Mouse (Mus musculus): ENCODE data around the gene Lamtor1.

The Lamtor1 gene

GRCm38 (mm10) chr7:101955862-101956261 is 50.2 kb downstream of the Lamtor1 start:
- DNase-seq (ENCODE audit: low spot score in 2 of 2): no peak

GRCm38 (mm10) chr7:101956481-101956880 is 50.8 kb downstream of the Lamtor1 start:
- no peak for DNase-seq (ENCODE audit: low spot score in 2 of 2)

- DNase-seq (ENCODE audit: low spot score in 2 of 2): no peak
These were observed 51.2 kb downstream of the Lamtor1 start for GRCm38 (mm10) chr7:101956911-101957310.

- DNase-seq (ENCODE audit: low spot score in 2 of 2): no peak
These were observed 57.1 kb downstream of the Lamtor1 start for GRCm38 (mm10) chr7:101962829-101963228.

- no peak for DNase-seq (ENCODE audit: low spot score in 2 of 2)
These were observed 57.9 kb downstream of the Lamtor1 start for GRCm38 (mm10) chr7:101963621-101964020.

- no peak for DNase-seq (ENCODE audit: low spot score in 2 of 2)
These were observed 58.8 kb downstream of the Lamtor1 start for GRCm38 (mm10) chr7:101964551-101964950.

- no peak for DNase-seq (ENCODE audit: low spot score in 2 of 2)
These were observed 59.9 kb downstream of the Lamtor1 start for GRCm38 (mm10) chr7:101965606-101966005.

GRCm38 (mm10) chr7:101967256-101967655 is 61.6 kb downstream of the Lamtor1 start:
- DNase-seq (ENCODE audit: low spot score in 2 of 2): no peak

GRCm38 (mm10) chr7:101968751-101969150 is 63.0 kb downstream of the Lamtor1 start:
- no peak for DNase-seq (ENCODE audit: low spot score in 2 of 2)

- DNase-seq (ENCODE audit: low spot score in 2 of 2): peak; percentile 79 to 80
These were observed 64.2 kb downstream of the Lamtor1 start for GRCm38 (mm10) chr7:101969694-101970428.

GRCm38 (mm10) chr7:101970429-101970775 is 64.7 kb downstream of the Lamtor1 start:
- DNase-seq (ENCODE audit: low spot score in 2 of 2): peak in 1 of 2 experiments; percentile 84

- peak; percentile 66 to 67 for DNase-seq (ENCODE audit: low spot score in 2 of 2)
These were observed 65.2 kb downstream of the Lamtor1 start for GRCm38 (mm10) chr7:101970821-101971461.

- DNase-seq (ENCODE audit: low spot score in 2 of 2): no peak
These were observed 66.0 kb downstream of the Lamtor1 start for GRCm38 (mm10) chr7:101971721-101972120.

GRCm38 (mm10) chr7:101973730-101974129 is 68.0 kb downstream of the Lamtor1 start:
- no peak for DNase-seq (ENCODE audit: low spot score in 2 of 2)

GRCm38 (mm10) chr7:101974505-101974904 is 68.8 kb downstream of the Lamtor1 start:
- no peak for DNase-seq (ENCODE audit: low spot score in 2 of 2)

All from natural killer cell, adult 2 months (primary cell).